Mouse (Mus musculus) embryonic facial prominence, embryonic 13.5 days (tissue): ENCODE data around the gene Gm44965. TPM values are rescaled to one million over a fixed set of nuclear protein-coding genes. Genes with fewer than 3 reads are reported as not detected.
A peak's percentile ranks its signal among the peaks of the same experiment; 100 is the strongest.
"Not testable (repeated sequence)": the region's sequence is repeated elsewhere in the genome, so short reads cannot be mapped to it uniquely, and the experiment has no call there.

Source experiments
- ATAC-seq: fragments of 200-750 bp; cut with Nextera tagmentation; 2 replicates; pipeline ENCODE4 v1.8.0; 2017; ENCODE audit warnings: low read depth; ENCODE audit not compliant: insufficient number of reproducible peaks, insufficient read depth, low FRiP score, low TSS enrichment
- H3K27ac ChIP-seq: fragments of 300-500 bp; sonication (generic); 2 replicates; pipeline ENCODE4 v1.5.1; 2015; ENCODE audit warnings: moderate library complexity, mild to moderate bottlenecking, inconsistent platforms
- H3K27me3 ChIP-seq: fragments of 300-500 bp; sonication (generic); 2 replicates; pipeline ENCODE4 v1.6.1; 2015; ENCODE audit warnings: mild to moderate bottlenecking, inconsistent platforms
- H3K36me3 ChIP-seq: fragments of 300-500 bp; sonication (generic); 2 replicates; pipeline ENCODE4 v1.6.1; 2015; ENCODE audit warnings: mild to moderate bottlenecking, inconsistent platforms
- H3K4me1 ChIP-seq: fragments of 300-500 bp; sonication (generic); 2 replicates; pipeline ENCODE4 v1.6.1; 2015; ENCODE audit warnings: inconsistent platforms
- H3K4me2 ChIP-seq: fragments of 300-500 bp; sonication (generic); 2 replicates; pipeline ENCODE4 v1.6.1; 2015; ENCODE audit warnings: moderate library complexity, mild to moderate bottlenecking, inconsistent platforms
- H3K4me3 ChIP-seq: fragments of 300-500 bp; sonication (generic); 2 replicates; pipeline ENCODE4 v1.5.1; 2015; ENCODE audit warnings: mild to moderate bottlenecking, inconsistent platforms
- H3K9ac ChIP-seq: fragments of 300-500 bp; sonication (generic); 2 replicates; pipeline ENCODE4 v1.6.1; 2015; ENCODE audit warnings: mild to moderate bottlenecking, inconsistent platforms
- H3K9me3 ChIP-seq: fragments of 300-500 bp; sonication (generic); 2 replicates; pipeline ENCODE4 v1.6.1; 2016; ENCODE audit warnings: inconsistent platforms
- WGBS: fragments of 180-500 bp; shearing (Covaris S2); methylation state at CpG from one replicate; pipeline ENCODE4 v1.1.7; 2015; ENCODE audit warnings: mixed read lengths; 5-methylcytosine and 5-hydroxymethylcytosine counted together
- polyA plus RNA-seq: library from polyadenylated mRNA; unstranded; fragments of >200 nt; fragmentation: Nextera tagmentation; extraction: Ambion mirVana; gene quantifications from 2 replicates; pipeline ENCODE4 v1.2.1, GENCODE M21; 2015

Gene Gm44965
- polyA plus RNA-seq, 1 experiment from 2014 or later, result not detected

DNA sequence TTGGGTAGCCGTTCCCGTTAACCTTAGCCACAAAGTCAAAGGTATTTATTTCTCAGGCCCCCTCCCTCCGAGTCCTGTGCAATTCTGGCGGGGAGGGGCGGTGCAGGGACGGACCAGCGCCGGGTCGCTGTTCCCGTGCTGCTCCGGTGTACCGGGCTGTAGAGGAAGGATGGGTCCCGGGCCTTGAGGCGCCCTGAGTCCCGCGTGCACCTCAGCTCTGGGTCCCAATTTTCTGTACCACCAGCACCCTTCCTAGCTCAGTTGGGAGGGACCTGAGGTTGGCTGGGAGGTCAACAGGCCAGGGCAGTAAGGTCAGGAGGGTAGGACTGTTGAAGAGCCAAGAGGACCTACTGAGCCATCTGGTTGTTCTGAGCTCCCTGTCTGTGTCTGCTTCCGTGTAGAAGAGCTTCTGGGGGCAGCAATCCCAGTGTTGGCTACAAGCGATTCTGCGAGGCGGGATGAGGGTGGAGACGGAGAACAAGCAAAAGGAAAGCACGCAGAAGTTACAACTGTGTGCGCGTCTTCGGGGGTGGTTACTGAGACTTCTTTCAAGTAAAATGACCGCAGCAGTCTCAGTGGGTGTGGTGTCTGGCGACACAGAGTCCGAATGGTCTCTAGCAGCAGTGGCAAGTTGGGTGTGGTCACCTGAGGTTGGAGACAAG, 8.5 kb downstream of the Gm44965 start:
- peaks cover 14% of the 10 kb centered on the region for H3K4me1 ChIP-seq
- peaks cover 30% of the 10 kb centered on the region for H3K36me3 ChIP-seq
- H3K27ac ChIP-seq, result peak overlapping the region; percentile 82
- ATAC-seq, result peak; percentile 73
- H3K4me3 ChIP-seq, result peak overlapping the region; percentile 78
- 0% methylated on average over 28 of the region's 28 CpGs for WGBS
- no peaks in the 10 kb centered on the region for H3K27me3 ChIP-seq
- H3K9me3 ChIP-seq, result peaks cover 11% of the 10 kb centered on the region
- peak overlapping the region; percentile 87 for H3K9ac ChIP-seq
- H3K4me2 ChIP-seq, result peak overlapping the region; percentile 92

DNA sequence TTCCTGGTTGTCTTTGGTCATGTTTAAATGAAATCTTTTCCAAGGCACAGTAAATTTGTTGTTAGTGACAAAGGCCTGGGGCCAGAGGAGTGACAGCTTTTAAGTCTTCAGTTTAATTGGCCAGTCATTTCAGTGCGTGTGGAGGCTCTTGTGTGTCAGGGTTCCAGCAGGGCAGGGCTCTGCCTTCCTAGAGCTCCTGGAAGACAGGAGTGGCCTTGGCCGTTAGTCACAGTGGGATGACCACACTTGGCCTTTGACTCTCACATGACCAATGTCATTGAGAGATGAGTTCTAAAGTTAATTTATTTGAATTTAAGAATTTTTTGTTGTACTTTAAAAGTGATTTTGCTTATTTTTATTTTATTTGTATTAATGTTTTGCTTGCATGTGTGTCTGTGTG, 14.4 kb downstream of the Gm44965 start:
- no peak overlapping the region for H3K4me3 ChIP-seq
- ATAC-seq, result no peak
- H3K9me3 ChIP-seq, result no peaks in the 10 kb centered on the region
- no peaks in the 10 kb centered on the region; the same call in 1 of the 2 replicates for H3K4me1 ChIP-seq
- no peak overlapping the region for H3K27ac ChIP-seq
- WGBS, result 53% methylated on average over 2 of the region's 2 CpGs
- no peaks in the 10 kb centered on the region for H3K27me3 ChIP-seq
- H3K36me3 ChIP-seq, result peaks cover 6% of the 10 kb centered on the region
- H3K4me2 ChIP-seq, result no peak overlapping the region
- H3K9ac ChIP-seq, result no peak overlapping the region

DNA sequence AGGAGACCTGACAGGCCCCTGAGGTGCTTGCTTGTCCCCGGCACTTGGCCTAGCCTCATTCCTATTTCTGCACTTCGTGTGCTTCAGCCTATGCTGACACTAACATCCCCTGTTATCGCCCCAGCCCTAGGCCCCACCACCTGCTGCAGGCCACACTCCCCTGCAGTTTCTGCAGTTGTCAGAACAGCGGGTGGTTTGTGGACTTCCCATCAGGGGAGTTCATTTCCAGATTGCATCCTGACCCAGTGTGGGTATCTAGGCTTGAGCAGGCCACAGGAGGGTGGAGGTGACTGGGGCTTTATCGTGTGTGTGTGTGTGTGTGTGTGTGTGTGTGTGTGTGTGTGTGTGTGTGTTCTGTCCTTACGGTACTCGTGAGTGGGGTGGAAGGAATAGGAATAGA, 15.8 kb downstream of the Gm44965 start:
- Histone ChIP-seq H3K27me3 (no peaks in the 10 kb centered on the region), H3K9ac (no peak overlapping the region), H3K4me3 (no peak overlapping the region), H3K4me2 (no peak overlapping the region), H3K9me3 (no peaks in the 10 kb centered on the region), H3K4me1 (no peaks in the 10 kb centered on the region), H3K36me3 (peaks cover 18% of the 10 kb centered on the region), H3K27ac (no peak overlapping the region)
- 65% methylated on average over 7 of the region's 7 CpGs for WGBS
- ATAC-seq, result no peak

DNA sequence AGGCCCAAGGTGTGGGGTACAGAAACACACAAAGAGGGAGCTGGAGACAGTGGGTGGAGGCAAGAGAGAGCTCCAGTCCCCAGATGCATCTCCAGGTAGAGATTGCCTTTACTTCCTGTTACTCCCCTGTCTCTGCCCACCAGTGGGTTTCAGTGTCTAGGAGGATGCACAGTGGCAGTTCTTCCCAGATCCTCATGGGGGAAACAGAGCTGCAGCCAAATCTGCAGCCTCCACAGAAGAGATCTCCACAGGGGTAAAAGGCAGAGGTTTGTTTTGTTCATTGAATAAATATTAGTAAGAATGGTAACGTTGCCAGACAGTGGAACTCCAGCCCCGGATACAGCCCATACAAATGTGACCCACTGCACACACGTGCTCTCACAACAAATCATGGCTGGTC, 16.9 kb downstream of the Gm44965 start:
- Histone ChIP-seq H3K36me3 (peaks cover 27% of the 10 kb centered on the region), H3K4me1 (no peaks in the 10 kb centered on the region), H3K4me3 (no peak overlapping the region), H3K9ac (no peak overlapping the region), H3K27ac (no peak overlapping the region), H3K27me3 (no peaks in the 10 kb centered on the region), H3K4me2 (no peak overlapping the region), H3K9me3 (no peaks in the 10 kb centered on the region)
- ATAC-seq, result no peak
- WGBS, result 84% methylated on average over 3 of the region's 3 CpGs

DNA sequence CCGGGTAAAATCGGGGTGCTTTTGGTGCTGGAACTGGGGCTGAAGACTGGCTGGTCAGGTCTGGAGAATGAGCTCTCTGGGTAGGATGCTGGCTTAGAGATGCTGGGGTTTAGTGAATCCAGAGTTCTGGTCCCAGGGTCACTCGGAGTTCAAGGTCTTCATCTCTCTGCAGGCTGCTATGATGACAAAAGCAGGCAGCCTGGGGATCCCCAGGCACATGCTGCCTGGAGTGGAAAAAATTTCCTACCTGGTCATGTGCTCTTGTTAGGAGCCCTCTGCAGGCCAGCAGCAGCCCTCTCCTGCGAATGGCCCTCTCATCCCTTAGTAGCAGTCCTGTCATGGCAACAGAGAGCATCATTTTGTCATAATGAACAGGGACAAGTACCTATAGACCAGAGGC, 19.7 kb downstream of the Gm44965 start:
- Histone ChIP-seq H3K27ac (no peak overlapping the region), H3K4me2 (no peak overlapping the region), H3K27me3 (no peaks in the 10 kb centered on the region), H3K36me3 (peaks cover 37% of the 10 kb centered on the region), H3K9me3 (no peaks in the 10 kb centered on the region), H3K4me3 (no peak overlapping the region), H3K4me1 (no peaks in the 10 kb centered on the region), H3K9ac (no peak overlapping the region)
- no peak for ATAC-seq
- WGBS, result 86% methylated on average over 4 of the region's 4 CpGs

DNA sequence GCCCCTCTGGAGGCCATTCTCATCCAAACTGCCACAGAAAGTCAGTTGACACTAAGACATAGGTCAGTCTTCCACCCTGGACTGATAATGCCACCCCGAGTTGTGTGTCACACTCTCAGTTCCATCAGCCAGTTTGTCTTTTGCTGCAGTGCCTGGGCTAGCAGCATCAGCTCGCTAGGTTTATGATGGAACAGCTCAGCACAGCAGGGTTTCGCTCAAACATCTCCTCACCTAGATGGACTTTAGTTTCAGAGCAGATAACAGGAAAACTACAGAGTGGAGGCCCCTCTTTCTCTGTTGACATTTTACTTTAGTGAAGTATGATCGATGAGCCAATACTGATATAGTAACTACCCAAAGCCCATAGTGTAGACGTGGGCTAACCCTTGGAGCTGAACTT, 21.0 kb downstream of the Gm44965 start:
- no peak overlapping the region for H3K27ac ChIP-seq
- H3K27me3 ChIP-seq, result no peaks in the 10 kb centered on the region
- H3K9me3 ChIP-seq, result no peaks in the 10 kb centered on the region
- no peak overlapping the region for H3K9ac ChIP-seq
- ATAC-seq, result no peak
- no peak overlapping the region for H3K4me2 ChIP-seq
- H3K36me3 ChIP-seq, result peaks cover 47% of the 10 kb centered on the region
- WGBS, result 92% methylated on average over 5 of the region's 5 CpGs
- no peaks in the 10 kb centered on the region for H3K4me1 ChIP-seq
- no peak overlapping the region for H3K4me3 ChIP-seq

DNA sequence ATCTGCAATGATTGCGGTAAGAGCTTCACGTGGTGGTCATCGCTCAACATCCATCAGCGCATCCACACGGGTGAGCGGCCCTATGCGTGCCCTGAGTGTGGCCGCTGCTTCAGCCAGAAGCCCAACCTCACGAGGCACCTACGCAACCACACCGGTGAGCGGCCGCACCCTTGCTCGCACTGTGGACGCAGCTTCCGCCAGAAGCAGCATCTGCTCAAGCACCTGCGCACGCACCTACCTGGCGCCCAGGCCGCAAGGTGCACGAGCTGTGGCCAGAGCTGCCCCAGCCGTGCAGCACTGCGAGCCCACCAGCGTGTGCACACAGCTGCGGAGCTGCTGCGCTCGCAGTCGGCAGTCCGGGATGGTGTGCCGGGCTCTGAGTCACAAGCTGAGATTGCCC, 26.3 kb downstream of the Gm44965 start:
- no peak for ATAC-seq
- Histone ChIP-seq H3K9ac (no peak overlapping the region), H3K27ac (no peak overlapping the region), H3K4me2 (no peak overlapping the region), H3K36me3 (peaks cover 47% of the 10 kb centered on the region), H3K4me3 (no peak overlapping the region), H3K27me3 (peaks cover 1% of the 10 kb centered on the region; the same call in 1 of the 2 replicates), H3K9me3 (no peaks in the 10 kb centered on the region), H3K4me1 (no peaks in the 10 kb centered on the region)
- 94% methylated on average over 30 of the region's 30 CpGs for WGBS

DNA sequence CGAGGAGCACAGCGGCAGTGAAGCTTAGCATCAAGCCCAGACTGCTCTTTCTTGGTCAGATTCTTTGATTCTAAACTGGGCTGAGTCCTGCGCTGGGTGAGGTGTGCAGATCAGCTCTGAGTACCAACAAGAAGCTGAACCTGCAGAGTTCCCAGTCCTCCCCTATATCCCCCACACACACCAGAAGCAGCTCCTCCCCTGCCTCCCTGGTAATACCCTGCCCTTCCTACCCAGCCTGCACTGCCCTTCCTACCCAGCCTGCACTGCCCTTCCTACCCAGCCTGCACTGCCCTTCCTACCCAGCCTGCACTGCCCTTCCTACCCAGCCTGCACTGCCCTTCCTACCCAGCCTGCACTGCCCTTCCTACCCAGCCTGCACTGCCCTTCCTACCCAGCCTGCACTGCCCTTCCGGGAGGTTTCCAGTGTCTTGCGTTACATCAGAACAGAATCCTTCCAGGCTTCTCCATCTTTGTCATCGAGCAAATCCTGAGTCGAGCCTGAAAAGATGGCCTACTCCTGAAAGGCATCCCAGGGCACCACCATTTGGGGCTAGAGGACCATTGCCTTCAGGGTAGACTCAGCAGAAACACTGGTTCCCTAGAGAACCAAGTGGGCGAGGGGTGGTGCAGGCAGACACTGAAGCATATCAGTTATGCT, 28.6 kb downstream of the Gm44965 start:
- peaks cover 37% of the 10 kb centered on the region for H3K36me3 ChIP-seq
- not testable (repeated sequence) for H3K27ac ChIP-seq, H3K4me2 ChIP-seq, H3K9ac ChIP-seq, H3K4me3 ChIP-seq, ATAC-seq, H3K4me1 ChIP-seq, H3K9me3 ChIP-seq
- peaks cover 22% of the 10 kb centered on the region for H3K27me3 ChIP-seq
- 88% methylated on average over 8 of the region's 8 CpGs for WGBS

DNA sequence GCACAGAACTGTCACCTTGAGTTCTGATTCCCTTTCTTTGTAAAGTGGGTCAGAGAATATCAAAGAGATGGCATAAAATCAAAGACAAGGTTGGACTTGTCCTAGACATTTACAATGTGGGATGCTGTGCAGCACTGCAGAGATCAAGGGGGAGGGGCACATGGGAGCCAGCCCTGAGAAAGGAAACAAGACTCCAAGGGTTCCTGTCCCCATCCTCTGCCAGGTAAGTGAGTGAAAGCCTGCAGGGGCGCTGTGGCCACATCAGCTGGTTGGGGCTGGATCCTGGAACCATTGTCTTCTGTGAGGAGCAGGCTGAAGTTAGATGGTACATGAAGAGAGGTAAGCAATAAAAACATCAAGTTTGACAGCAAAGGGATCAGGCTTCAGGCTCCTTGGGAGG, 29.7 kb downstream of the Gm44965 start:
- no peak overlapping the region for H3K9ac ChIP-seq
- H3K4me2 ChIP-seq, result no peak overlapping the region
- WGBS, result 38% methylated on average over 1 of the region's 1 CpGs
- peaks cover 34% of the 10 kb centered on the region for H3K27me3 ChIP-seq
- ATAC-seq, result no peak
- H3K9me3 ChIP-seq, result no peaks in the 10 kb centered on the region
- no peak overlapping the region for H3K4me3 ChIP-seq
- peaks cover 34% of the 10 kb centered on the region for H3K36me3 ChIP-seq
- H3K27ac ChIP-seq, result no peak overlapping the region
- H3K4me1 ChIP-seq, result peaks cover 12% of the 10 kb centered on the region

DNA sequence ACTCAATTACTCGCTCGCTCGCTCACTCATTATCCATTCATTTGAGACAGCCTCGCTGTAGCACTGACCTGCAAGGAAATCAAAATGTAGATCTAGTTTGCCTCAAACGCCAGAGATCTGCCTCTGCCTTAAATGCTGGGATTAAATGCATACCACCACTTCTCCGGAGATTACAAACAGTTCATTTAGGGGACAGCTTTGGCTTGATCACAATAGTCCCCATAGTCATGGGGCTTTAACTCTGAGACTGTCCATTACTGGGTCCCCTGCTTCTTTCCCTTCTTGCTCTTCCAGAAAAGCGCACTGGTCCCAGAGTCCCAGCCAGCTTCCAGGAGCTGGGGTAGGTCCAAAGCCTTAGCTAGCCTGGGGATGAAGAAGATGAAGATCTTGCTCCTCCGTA, 32.7 kb downstream of the Gm44965 start, which contains the start of gene AI854703:
Gene AI854703 (plus strand): TSS at position 301 of the 400 bp plus-strand sequence.
- H3K9me3 ChIP-seq, result no peaks in the 10 kb centered on the region
- peak within 1 kb of the TSS; percentile 54 for H3K4me3 ChIP-seq
- peak within 1 kb of the TSS; percentile 87 for H3K4me2 ChIP-seq
- no peak within 1 kb of the TSS for H3K27ac ChIP-seq
- peak within 1 kb of the TSS; percentile 71 for H3K9ac ChIP-seq
- peaks cover 20% of the 10 kb centered on the region for H3K4me1 ChIP-seq
- ATAC-seq, result no peak
- peaks cover 59% of the 10 kb centered on the region for H3K27me3 ChIP-seq
- 27% methylated on average over 8 of the region's 8 CpGs for WGBS
- peaks cover 7% of the 10 kb centered on the region; the same call in 1 of the 2 replicates for H3K36me3 ChIP-seq

DNA sequence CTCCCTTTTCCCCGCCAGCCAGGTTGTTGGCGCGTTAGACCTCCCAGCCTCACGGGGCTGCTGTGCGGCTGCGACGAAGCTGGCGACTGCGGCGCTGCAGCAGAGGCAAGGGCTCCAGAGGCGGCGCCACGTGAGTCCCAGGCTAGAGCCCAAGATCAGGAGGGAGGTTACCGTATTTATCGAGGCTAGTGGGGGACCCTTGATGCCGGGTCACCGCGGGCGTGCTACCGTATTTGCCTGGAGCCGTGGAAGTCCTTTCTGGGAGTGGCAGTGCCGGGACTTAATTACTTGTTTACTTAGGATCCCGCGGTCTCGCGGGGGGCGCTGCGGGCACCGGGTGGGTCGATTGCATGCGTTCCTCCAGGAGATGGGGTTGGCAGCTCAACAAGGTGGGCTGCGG, 33.2 kb downstream of the Gm44965 start:
- H3K27me3 ChIP-seq, result peaks cover 60% of the 10 kb centered on the region

DNA sequence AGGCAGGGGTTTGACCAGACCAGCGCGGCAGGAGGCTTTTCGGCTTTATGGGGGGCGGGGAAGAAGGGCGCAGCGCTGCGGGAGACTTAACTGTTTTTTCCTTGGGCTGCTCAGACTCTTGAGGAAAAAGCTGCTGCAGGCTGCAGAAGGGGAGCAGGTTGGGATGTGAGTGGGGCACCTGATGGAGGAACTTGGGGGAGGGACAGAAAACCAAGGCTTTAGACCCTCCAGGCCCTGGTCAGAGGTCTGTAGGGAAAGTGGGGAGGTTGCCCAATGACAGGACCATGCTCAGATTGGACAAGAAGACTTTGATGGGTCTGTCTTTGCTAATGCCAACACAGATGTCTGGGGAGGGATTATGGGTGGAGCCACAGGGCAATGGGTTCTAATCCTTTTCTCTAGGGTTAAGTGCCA, 33.8 kb downstream of the Gm44965 start:
- peaks cover 20% of the 10 kb centered on the region for H3K4me1 ChIP-seq
- WGBS, result 6% methylated on average over 7 of the region's 7 CpGs
- no peak overlapping the region for H3K27ac ChIP-seq
- peaks cover 62% of the 10 kb centered on the region for H3K27me3 ChIP-seq
- H3K36me3 ChIP-seq, result no peaks in the 10 kb centered on the region
- H3K4me3 ChIP-seq, result peak overlapping the region; percentile 54
- no peaks in the 10 kb centered on the region for H3K9me3 ChIP-seq
- peak overlapping the region; percentile 71 for H3K9ac ChIP-seq
- H3K4me2 ChIP-seq, result peak overlapping the region; percentile 87
- ATAC-seq, result no peak

More for the DNA sequence above, 33.2 kb downstream of the Gm44965 start:
- H3K4me2 ChIP-seq, result peak overlapping the region; percentile 87
- H3K9me3 ChIP-seq, result no peaks in the 10 kb centered on the region
- peaks cover 20% of the 10 kb centered on the region for H3K4me1 ChIP-seq
- under 1% methylated on average over 32 of the region's 32 CpGs for whole genome bisulfite sequencing
- no peak overlapping the region for H3K27ac ChIP-seq
- peak overlapping the region; percentile 71 for H3K9ac ChIP-seq
- H3K36me3 ChIP-seq, result peaks cover 2% of the 10 kb centered on the region; the same call in 1 of the 2 replicates
- H3K4me3 ChIP-seq, result peak overlapping the region; percentile 54
- no peak for ATAC-seq
